Mouse (Mus musculus): ENCODE results near the gene Unc13a. TPM values are rescaled to one million over a fixed set of nuclear protein-coding genes. Genes with fewer than 3 reads are reported as not detected.

The Unc13a gene
- polyA plus RNA-seq (2015; fragmentation: Nextera tagmentation; extraction: Ambion mirVana): 0.49 and 0.75 TPM in 2 replicates

DNA sequence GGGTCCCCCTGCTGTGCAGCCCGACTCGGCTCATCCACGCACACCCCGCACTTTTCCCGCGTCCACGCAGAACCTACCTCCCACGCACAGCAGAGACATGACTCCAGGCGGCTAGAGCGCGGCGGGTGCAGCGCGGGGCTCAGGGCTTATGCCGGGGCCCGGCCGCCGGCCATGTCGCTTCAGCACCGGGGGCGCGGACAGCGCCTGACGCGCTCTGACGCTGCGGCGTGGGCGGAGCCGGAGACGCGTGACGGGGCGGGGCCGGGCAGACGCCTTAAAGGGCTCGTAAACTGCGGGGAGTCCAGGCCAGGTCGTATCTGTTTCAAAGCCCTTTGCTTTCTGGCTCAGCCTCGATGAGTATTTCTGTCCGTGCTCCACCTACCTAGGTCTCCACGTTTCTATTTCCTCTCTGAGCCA is at the start of gene Unc13a:
TSS of gene Unc13a (minus strand) at position 209 of the 417 bp plus-strand sequence.
- no peaks in the 10 kb centered on the region for H3K9me3 ChIP-seq (replicated peaks)
- H3K9ac ChIP-seq: peak within 1 kb of the TSS; percentile 57
- H3K4me2 ChIP-seq: peak within 1 kb of the TSS; percentile 100
- H3K27me3 ChIP-seq: peaks cover 10% of the 10 kb centered on the region; the same call in 1 of the 2 replicates
- no peaks in the 10 kb centered on the region for H3K36me3 ChIP-seq
- H3K4me1 ChIP-seq (replicated peaks): peaks cover 57% of the 10 kb centered on the region
- ATAC-seq (replicated peaks; ENCODE audit: insufficient number of reproducible peaks, insufficient read depth, low FRiP score, low read depth): peak; percentile 48
- under 1% methylated on average over 42 of the region's 42 CpGs for WGBS
- peak within 1 kb of the TSS; percentile 66 for H3K27ac ChIP-seq
- peak within 1 kb of the TSS; percentile 61 for H3K4me3 ChIP-seq

DNA sequence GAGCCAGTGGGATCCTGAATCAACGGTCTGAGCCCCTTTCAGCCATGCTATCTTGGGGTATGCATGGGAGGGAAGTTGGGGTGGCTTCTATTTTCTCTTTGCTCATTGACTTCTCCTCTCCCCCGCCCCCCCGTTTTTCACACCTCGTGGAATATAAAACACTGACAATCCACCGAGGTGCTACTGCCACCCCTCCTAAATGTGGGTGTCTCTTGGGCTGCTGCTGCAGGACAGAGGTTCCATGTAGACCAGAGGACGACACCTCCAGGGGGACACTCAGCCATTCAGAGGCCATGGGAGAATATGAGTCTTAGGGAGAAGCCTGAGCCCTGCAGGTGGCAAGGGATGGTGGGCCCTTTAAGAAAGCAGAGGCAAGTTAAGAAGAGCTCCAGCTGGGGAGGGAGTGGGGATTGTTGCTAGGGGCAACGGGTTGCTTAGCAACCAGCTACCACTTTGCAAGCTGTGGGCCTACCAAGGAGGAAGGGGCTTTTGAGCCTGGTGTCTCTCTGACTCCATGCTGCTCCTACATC is 48.4 kb upstream of the Unc13a start:
- Histone ChIP-seq H3K4me3 (no peak overlapping the region), H3K36me3 (no peaks in the 10 kb centered on the region), H3K4me2 (no peak overlapping the region), H3K4me1 (replicated peaks) (peaks cover 15% of the 10 kb centered on the region), H3K27me3 (peaks cover 46% of the 10 kb centered on the region), H3K9me3 (replicated peaks) (no peaks in the 10 kb centered on the region), H3K27ac (no peak overlapping the region), H3K9ac (no peak overlapping the region)
- no peak for ATAC-seq (replicated peaks; ENCODE audit: insufficient number of reproducible peaks, insufficient read depth, low FRiP score, low read depth)
- 44% methylated on average over 7 of the region's 7 CpGs for whole genome bisulfite sequencing

DNA sequence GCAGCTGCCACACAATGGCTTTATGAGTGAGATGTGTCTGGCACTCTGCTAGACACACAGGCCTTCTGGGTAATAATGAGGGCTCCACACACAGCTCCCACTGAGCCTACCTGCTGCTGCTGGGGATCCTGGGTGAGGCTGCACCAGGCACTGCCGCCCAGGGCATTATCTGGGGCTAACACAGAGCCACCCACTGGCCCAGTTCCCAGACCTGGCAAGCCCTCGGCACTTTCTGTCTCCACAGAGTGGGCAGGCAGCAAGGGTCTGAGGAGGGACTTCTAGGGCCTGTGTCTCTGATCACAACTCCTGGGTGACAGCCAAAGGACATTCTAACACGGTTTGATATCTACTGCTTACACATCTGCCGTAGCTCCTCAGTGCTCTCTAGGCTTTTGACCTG is 47.7 kb upstream of the Unc13a start:
- no peak overlapping the region for H3K4me3 ChIP-seq
- no peaks in the 10 kb centered on the region for H3K9me3 ChIP-seq (replicated peaks)
- H3K4me1 ChIP-seq (replicated peaks): peaks cover 13% of the 10 kb centered on the region
- no peak for ATAC-seq (replicated peaks; ENCODE audit: insufficient number of reproducible peaks, insufficient read depth, low FRiP score, low read depth)
- no peaks in the 10 kb centered on the region for H3K36me3 ChIP-seq
- no peak overlapping the region for H3K4me2 ChIP-seq
- no peak overlapping the region for H3K27ac ChIP-seq
- WGBS: 27% methylated on average over 4 of the region's 4 CpGs
- no peak overlapping the region for H3K9ac ChIP-seq
- H3K27me3 ChIP-seq: peaks cover 39% of the 10 kb centered on the region

DNA sequence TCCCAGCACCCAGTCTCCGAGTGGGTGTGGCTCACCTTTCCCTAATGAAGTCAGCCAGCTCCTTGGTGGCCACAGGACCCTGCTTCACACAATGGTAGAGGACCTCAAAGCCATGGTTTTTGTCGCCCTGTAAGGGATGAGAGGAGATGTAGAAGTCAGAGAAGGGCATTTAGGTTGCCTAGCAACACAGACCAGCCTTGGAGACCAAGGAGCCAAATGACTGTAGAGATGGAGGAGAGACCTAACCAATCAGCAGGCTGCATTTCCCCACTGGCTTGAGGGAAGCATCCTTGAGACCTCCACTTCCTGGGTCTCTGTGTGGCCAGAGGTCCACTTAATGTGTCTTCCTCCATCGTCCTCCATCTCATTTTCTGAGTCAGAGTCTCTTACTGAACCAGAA is 46.7 kb upstream of the Unc13a start:
- Histone ChIP-seq H3K4me2 (no peak overlapping the region), H3K27me3 (peaks cover 35% of the 10 kb centered on the region), H3K9me3 (replicated peaks) (no peaks in the 10 kb centered on the region), H3K27ac (no peak overlapping the region), H3K9ac (no peak overlapping the region), H3K4me1 (replicated peaks) (peaks cover 13% of the 10 kb centered on the region), H3K36me3 (no peaks in the 10 kb centered on the region), H3K4me3 (no peak overlapping the region)
- ATAC-seq (replicated peaks; ENCODE audit: insufficient number of reproducible peaks, insufficient read depth, low FRiP score, low read depth): no peak
- 37% methylated on average over 3 of the region's 3 CpGs for WGBS

DNA sequence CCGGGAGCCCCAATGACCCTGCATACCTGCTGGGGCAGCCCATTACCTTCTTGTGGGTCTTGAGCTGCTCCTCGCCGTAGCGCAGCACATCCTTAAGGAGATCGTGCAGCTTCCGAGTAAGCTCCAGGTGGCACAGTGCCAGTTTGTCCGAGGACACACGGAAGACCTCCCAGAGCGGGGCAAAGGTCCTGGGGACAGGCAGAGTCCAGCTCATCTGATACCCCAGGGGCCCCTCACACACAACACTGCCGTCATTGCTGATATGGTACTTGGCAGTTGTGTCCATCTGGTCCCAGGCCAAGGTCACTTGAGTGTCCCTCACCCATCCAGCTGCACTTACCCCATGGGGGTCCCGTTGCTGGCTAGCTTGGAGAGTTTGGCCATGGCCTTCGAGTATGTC is 45.5 kb upstream of the Unc13a start:
- ATAC-seq (replicated peaks; ENCODE audit: insufficient number of reproducible peaks, insufficient read depth, low FRiP score, low read depth): no peak
- Histone ChIP-seq H3K4me1 (replicated peaks) (peaks cover 13% of the 10 kb centered on the region), H3K27me3 (peaks cover 33% of the 10 kb centered on the region), H3K27ac (no peak overlapping the region), H3K9ac (no peak overlapping the region), H3K36me3 (no peaks in the 10 kb centered on the region), H3K4me2 (no peak overlapping the region), H3K9me3 (replicated peaks) (no peaks in the 10 kb centered on the region), H3K4me3 (no peak overlapping the region)
- WGBS: 69% methylated on average over 12 of the region's 12 CpGs

DNA sequence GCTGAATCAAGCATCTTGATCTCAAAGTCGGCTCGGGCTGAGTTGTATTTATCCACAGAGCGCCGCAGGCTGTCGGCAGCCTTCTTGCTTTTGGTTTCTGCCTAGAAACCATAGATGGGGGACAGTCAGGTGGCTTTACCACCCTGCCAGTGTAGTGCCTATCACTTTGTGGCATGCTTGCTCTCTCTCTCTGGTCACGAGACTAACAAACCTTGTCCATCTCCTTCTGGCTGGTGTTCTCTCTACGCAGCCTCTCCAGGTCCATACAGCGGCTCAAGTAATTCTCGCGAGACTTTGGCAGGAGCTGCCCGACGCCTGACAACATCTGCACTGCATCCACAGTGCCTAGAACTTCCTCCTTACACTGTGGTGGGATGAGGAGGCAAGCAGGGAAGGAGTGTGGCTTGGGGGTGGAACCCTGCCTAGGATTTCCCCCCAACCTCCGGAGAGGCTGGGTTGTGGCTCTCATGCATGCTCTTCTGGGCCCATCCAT is 45.0 kb upstream of the Unc13a start:
- Histone ChIP-seq H3K4me2 (no peak overlapping the region), H3K9me3 (replicated peaks) (no peaks in the 10 kb centered on the region), H3K36me3 (no peaks in the 10 kb centered on the region), H3K27me3 (peaks cover 33% of the 10 kb centered on the region), H3K4me1 (replicated peaks) (peaks cover 13% of the 10 kb centered on the region), H3K27ac (no peak overlapping the region), H3K9ac (no peak overlapping the region), H3K4me3 (no peak overlapping the region)
- no peak for ATAC-seq (replicated peaks; ENCODE audit: insufficient number of reproducible peaks, insufficient read depth, low FRiP score, low read depth)
- 75% methylated on average over 13 of the region's 13 CpGs for WGBS

DNA sequence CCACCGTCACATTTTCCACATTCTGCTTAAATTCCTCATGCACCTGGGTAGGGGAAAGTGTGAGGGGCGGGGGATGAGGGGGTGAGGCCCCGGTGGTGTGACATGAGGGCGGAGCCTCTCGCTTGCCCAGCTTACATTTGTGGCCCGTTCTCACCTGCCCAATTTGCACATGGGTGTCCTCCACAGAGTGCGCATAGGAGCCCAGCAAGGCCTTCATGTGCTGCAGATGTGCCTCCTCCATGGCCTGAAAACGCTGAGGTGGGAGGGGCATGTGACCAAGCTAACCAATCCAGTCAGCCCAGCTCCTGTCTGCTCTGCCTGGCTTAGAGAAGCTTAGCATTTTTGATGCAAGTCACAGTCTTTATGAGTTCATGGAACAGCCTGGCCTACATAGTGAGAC is 44.0 kb upstream of the Unc13a start:
- Histone ChIP-seq H3K4me2 (no peak overlapping the region), H3K4me1 (replicated peaks) (peaks cover 13% of the 10 kb centered on the region), H3K9ac (no peak overlapping the region), H3K27me3 (peaks cover 33% of the 10 kb centered on the region), H3K9me3 (replicated peaks) (no peaks in the 10 kb centered on the region), H3K4me3 (no peak overlapping the region), H3K27ac (no peak overlapping the region), H3K36me3 (no peaks in the 10 kb centered on the region)
- no peak for ATAC-seq (replicated peaks; ENCODE audit: insufficient number of reproducible peaks, insufficient read depth, low FRiP score, low read depth)
- WGBS: 34% methylated on average over 8 of the region's 8 CpGs

DNA sequence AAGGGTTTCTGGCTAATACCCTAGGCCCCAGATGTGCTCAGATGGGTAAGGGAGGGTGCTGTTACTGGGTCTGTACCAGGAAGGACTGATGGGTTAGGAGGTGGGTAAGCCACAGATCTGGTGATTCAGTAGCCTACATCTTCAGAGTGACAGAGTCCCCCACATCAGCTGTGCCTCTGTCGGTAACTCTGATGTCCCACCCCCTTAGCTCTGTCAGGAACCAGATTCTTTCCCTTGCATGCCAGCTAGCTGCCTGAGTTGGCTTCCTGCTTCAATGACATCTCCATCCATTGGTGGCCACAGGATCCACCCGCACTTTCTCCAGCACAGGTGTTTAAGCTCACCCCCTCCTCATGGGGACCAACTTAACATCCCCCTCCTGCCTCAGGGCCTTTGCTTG is 40.0 kb upstream of the Unc13a start:
- no peaks in the 10 kb centered on the region for H3K36me3 ChIP-seq
- no peak overlapping the region for H3K4me2 ChIP-seq
- H3K27me3 ChIP-seq: peaks cover 60% of the 10 kb centered on the region
- no peak overlapping the region for H3K27ac ChIP-seq
- no peak overlapping the region for H3K9ac ChIP-seq
- H3K9me3 ChIP-seq (replicated peaks): no peaks in the 10 kb centered on the region
- WGBS: 61% methylated on average over 2 of the region's 2 CpGs
- H3K4me1 ChIP-seq (replicated peaks): 0 out of 2 replicates have a peak, but pooled peaks cover 6% of the 10 kb centered on the region
- no peak for ATAC-seq (replicated peaks; ENCODE audit: insufficient number of reproducible peaks, insufficient read depth, low FRiP score, low read depth)
- no peak overlapping the region for H3K4me3 ChIP-seq

DNA sequence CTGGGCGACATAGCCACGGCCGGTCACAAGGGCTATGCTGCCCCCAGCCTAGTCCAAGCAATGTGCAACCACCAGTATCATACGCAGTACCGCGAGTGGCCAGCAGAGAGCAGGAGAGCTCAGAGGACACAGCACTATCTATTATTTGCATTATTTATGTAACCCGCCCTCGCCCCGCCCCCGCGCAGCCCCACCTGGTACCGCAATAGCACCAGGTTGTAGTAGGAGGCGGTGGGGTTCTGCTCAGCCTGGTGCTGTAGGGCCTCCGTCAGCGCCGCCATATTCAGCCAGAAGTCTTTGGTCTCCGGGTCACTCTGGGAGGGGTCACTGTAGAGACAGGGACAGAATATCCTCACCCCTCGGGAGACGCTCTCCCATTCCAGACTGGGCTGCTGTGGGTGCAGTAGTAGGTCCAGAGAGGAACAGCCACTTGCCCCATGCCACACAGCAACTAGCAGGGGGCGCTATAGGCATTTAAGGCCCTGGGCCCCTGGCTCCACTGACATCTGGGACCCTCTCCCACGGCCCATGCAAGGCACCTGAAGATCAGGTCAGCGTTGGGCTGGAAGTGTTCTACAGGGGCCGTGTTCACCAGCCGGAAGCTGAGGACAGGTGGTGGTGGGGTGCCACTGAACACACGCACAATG is 38.4 kb upstream of the Unc13a start:
- Histone ChIP-seq H3K27ac (no peak overlapping the region), H3K36me3 (no peaks in the 10 kb centered on the region), H3K9ac (no peak overlapping the region), H3K4me1 (replicated peaks) (0 out of 2 replicates have a peak, but pooled peaks cover 6% of the 10 kb centered on the region), H3K9me3 (replicated peaks) (no peaks in the 10 kb centered on the region), H3K27me3 (peaks cover 58% of the 10 kb centered on the region), H3K4me2 (peak overlapping the region; percentile 51), H3K4me3 (peak overlapping the region; percentile 21)
- peak; percentile 25 for ATAC-seq (replicated peaks; ENCODE audit: insufficient number of reproducible peaks, insufficient read depth, low FRiP score, low read depth)
- 20% methylated on average over 25 of the region's 25 CpGs for WGBS

DNA sequence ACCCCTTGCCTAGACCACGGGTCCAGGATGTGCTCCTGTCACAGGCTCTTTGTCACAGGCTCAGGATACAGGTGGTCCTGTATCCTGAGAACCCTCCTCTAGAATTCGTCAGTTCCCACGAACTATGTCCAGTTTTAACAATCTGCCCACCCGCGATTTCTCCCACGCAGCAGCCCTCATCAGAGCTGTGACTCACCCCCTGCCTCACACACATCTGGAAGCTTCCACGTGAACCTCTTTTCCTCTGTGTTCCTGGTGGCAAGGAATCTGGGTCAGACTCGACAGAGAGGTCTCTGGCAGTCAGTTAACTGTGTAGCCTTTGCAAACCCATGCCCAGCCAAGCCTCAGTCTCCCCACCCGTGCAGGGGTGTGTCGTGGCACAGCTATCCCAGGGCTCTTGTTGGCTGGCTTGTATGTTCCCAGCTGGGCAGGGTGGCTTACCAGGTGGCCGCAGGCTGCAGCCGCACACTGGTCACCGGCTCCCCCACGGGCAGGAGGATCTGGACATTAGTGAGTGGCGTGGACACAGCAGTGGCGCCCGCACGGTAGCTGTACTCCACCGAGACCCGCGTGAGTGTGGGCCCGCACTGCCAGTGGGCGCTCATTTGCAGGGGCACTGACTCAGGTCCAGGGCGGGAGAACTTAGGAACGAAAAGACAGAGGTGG is 37.7 kb upstream of the Unc13a start:
- Histone ChIP-seq H3K4me1 (replicated peaks) (0 out of 2 replicates have a peak, but pooled peaks cover 6% of the 10 kb centered on the region), H3K9ac (no peak overlapping the region), H3K27ac (no peak overlapping the region), H3K27me3 (peaks cover 62% of the 10 kb centered on the region), H3K4me3 (peak overlapping the region; percentile 21), H3K9me3 (replicated peaks) (no peaks in the 10 kb centered on the region), H3K36me3 (no peaks in the 10 kb centered on the region), H3K4me2 (peak overlapping the region; percentile 51)
- no peak for ATAC-seq (replicated peaks; ENCODE audit: insufficient number of reproducible peaks, insufficient read depth, low FRiP score, low read depth)
- WGBS: 42% methylated on average over 25 of the region's 25 CpGs

DNA sequence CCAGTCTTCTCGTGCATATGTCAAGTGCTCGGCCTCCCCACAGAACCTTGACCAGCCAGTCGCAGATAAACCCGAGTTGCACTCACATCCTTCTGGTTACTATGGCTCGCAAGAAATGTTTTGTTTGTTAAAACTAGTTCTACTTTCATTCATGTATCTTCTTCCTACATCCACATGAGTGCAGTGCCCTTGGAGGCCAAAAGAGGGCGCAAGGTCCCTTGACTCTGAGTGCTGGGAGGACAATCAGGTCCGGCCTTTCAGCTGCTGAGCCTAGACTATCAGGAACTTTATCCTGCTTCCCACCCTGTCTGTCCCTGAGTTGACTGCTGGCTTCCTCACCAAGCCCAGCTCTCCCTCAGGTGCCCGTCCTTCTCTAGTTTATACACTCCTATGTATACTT is 36.3 kb upstream of the Unc13a start:
- H3K27me3 ChIP-seq: peaks cover 73% of the 10 kb centered on the region
- H3K27ac ChIP-seq: no peak overlapping the region
- H3K36me3 ChIP-seq: no peaks in the 10 kb centered on the region
- no peak overlapping the region for H3K9ac ChIP-seq
- 32% methylated on average over 8 of the region's 8 CpGs for WGBS
- H3K9me3 ChIP-seq (replicated peaks): no peaks in the 10 kb centered on the region
- H3K4me2 ChIP-seq: no peak overlapping the region
- 0 out of 2 replicates have a peak, but pooled peaks cover 6% of the 10 kb centered on the region for H3K4me1 ChIP-seq (replicated peaks)
- H3K4me3 ChIP-seq: no peak overlapping the region
- ATAC-seq (replicated peaks; ENCODE audit: insufficient number of reproducible peaks, insufficient read depth, low FRiP score, low read depth): no peak

Data from heart, embryonic 15.5 days (tissue).